Mouse (Mus musculus): ENCODE data around the gene Dlg2. TPM values are rescaled to one million over a fixed set of nuclear protein-coding genes. Genes with fewer than 3 reads are reported as not detected.

Gene Dlg2
- polyA plus RNA-seq, 1 experiment, result 4.1 TPM

DNA sequence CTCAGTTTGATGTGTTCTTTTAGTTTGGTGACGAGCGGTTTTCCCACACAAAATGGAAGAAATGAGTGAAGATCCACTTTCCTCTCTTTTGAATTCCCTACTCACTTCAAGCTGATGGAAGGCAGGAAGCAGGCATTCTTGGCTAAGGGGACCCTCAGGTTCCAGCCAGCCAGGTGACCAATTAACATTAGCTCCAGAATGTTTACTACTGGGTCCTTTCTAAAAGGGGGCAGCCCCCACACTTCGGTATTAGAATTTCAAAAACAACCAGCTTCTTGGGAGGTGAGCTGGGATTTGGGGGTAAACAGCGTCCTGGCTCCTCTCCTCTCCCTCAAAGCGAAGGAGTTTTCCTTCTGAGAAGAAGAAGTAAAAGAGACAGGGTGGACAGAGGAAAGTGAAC, 1703.6 kb downstream of the Dlg2 start:
- TF ChIP-seq GATA1 (IDR thresholded peaks at IDR 0.05; ENCODE audit: borderline replicate concordance, low read length) (no peak), FLI1 (IDR thresholded peaks at IDR 0.05; ENCODE audit: low read length) (no peak)
- Histone ChIP-seq H3K4me1 (peaks cover 22% of the 10 kb centered on the region), H3K36me3 (replicated peaks; ENCODE audit: low read length) (no peaks in the 10 kb centered on the region), H3K27me3 (replicated peaks) (peaks cover 27% of the 10 kb centered on the region), H3K9me3 (no peaks in the 10 kb centered on the region), H3K4me3 (replicated peaks) (no peak overlapping the region)

GRCm38 (mm10) chr7:92180591-92181587, 1704.4 kb downstream of the Dlg2 start:
- Histone ChIP-seq H3K27me3 (replicated peaks) (peaks cover 27% of the 10 kb centered on the region), H3K36me3 (replicated peaks; ENCODE audit: low read length) (no peaks in the 10 kb centered on the region), H3K4me1 (peaks cover 22% of the 10 kb centered on the region), H3K9me3 (no peaks in the 10 kb centered on the region), H3K4me3 (replicated peaks) (peak overlapping the region; percentile 90)
- TF ChIP-seq GATA1 (IDR thresholded peaks at IDR 0.05; ENCODE audit: borderline replicate concordance, low read length) (no peak), FLI1 (IDR thresholded peaks at IDR 0.05; ENCODE audit: low read length) (no peak)

DNA sequence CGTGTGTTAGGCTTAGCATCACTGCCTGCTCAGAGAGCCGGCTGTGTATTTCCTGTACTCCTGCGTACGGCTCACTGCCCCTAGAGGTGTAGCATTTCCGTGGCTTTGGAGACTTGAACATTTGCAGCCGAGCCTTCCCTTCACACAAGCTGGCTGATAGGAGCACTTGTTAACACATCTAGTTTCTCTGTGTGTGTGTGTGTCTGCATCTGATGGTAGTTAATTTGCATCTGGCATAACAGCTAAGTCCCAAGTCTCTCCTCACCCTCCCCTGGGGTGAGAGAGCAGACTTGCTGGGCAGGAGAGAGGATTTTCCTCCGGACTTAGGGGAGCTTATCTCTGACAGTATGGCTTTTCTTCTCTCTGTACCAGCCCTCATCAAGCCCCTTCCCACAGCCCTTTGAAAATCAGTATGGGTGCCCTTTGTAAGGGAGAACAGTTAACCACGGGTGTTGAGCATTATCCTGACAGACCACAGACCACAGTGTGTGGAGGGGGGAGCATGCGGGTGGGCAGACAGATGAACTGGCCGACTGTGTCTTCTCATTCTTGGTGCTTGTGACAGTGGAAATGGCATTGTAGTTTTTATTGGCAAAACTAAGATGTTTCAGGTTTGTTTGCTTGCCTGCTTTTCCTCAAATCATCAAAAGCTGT, 1705.6 kb downstream of the Dlg2 start:
- Histone ChIP-seq H3K36me3 (replicated peaks; ENCODE audit: low read length) (no peaks in the 10 kb centered on the region), H3K4me1 (peaks cover 22% of the 10 kb centered on the region), H3K9me3 (no peaks in the 10 kb centered on the region), H3K27me3 (replicated peaks) (peaks cover 27% of the 10 kb centered on the region), H3K4me3 (replicated peaks) (peak overlapping the region; percentile 24)
- TF ChIP-seq FLI1 (IDR thresholded peaks at IDR 0.05; ENCODE audit: low read length) (no peak), GATA1 (IDR thresholded peaks at IDR 0.05; ENCODE audit: borderline replicate concordance, low read length) (no peak)

DNA sequence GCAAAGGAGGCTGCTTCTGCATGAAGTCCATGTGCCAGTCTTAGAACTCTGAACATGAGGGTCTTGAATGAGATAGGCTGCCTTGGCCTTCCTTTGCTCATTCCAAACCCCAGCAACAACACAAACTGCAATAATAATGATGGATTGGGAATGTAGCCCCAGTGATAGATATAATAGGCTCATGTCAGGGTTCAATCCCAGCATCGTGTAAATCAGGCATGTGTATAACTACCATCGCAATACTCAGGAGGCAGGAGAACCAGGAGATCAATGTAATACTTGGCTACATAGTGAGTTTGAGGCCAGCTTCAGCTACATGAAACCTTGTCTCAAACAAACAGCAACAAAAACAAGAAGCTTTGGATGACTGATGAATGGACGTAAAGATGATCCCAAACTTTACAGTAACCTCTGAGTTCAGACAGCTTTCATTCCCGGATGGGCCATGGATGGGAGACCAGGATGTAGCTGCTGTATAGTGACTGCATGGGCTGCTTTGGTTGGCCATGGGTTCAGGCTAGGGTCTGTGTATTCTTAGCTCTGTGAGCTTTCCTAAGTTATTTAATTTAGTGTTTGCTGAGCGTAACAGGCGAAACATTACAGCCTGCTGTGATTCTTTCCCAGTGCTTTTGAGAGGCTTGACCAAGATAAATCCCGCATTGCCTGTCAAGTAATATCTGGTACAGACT, 1708.0 kb downstream of the Dlg2 start:
- no peak for TF ChIP-seq GATA1 (IDR thresholded peaks at IDR 0.05; ENCODE audit: borderline replicate concordance, low read length)
- TF ChIP-seq FLI1 (IDR thresholded peaks at IDR 0.05; ENCODE audit: low read length), result no peak

GRCm38 (mm10) chr7:92186341-92186740, 1709.9 kb downstream of the Dlg2 start:
- Histone ChIP-seq H3K9me3 (no peaks in the 10 kb centered on the region), H3K4me1 (peaks cover 11% of the 10 kb centered on the region), H3K27me3 (replicated peaks) (peaks cover 12% of the 10 kb centered on the region), H3K36me3 (replicated peaks; ENCODE audit: low read length) (no peaks in the 10 kb centered on the region), H3K4me3 (replicated peaks) (no peak overlapping the region)
- TF ChIP-seq FLI1 (IDR thresholded peaks at IDR 0.05; ENCODE audit: low read length), result no peak
- TF ChIP-seq GATA1 (IDR thresholded peaks at IDR 0.05; ENCODE audit: borderline replicate concordance, low read length), result no peak

More for the DNA sequence above, 1708.0 kb downstream of the Dlg2 start:
- H3K36me3 ChIP-seq (replicated peaks; ENCODE audit: low read length), result no peaks in the 10 kb centered on the region
- peaks cover 27% of the 10 kb centered on the region for H3K27me3 ChIP-seq (replicated peaks)
- no peaks in the 10 kb centered on the region for H3K9me3 ChIP-seq
- H3K4me1 ChIP-seq, result peaks cover 22% of the 10 kb centered on the region
- H3K4me3 ChIP-seq (replicated peaks), result no peak overlapping the region

DNA sequence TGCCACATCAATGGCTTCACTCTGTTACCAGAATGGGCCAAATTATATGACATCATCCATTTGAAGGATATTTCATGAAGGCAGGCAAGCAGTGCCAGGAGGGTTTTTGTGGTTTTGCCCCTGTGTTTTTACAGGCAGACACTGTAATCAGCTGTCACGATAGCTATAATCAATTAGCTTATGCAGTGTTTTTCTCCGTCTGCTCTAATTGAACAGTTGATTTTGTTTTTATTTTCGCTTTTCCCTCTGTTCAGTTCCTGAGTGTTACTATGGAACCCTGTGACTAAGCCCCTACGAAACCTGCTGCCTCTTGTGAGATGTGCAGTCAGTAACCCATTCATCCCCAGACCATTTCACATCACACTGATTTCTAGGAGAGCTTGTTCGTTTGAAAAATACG, 1712.7 kb downstream of the Dlg2 start:
- Histone ChIP-seq H3K4me3 (replicated peaks) (no peak overlapping the region), H3K27me3 (replicated peaks) (no peaks in the 10 kb centered on the region), H3K36me3 (replicated peaks; ENCODE audit: low read length) (no peaks in the 10 kb centered on the region), H3K9me3 (no peaks in the 10 kb centered on the region), H3K4me1 (no peaks in the 10 kb centered on the region)
- TF ChIP-seq FLI1 (IDR thresholded peaks at IDR 0.05; ENCODE audit: low read length), result no peak
- no peak for TF ChIP-seq GATA1 (IDR thresholded peaks at IDR 0.05; ENCODE audit: borderline replicate concordance, low read length)

DNA sequence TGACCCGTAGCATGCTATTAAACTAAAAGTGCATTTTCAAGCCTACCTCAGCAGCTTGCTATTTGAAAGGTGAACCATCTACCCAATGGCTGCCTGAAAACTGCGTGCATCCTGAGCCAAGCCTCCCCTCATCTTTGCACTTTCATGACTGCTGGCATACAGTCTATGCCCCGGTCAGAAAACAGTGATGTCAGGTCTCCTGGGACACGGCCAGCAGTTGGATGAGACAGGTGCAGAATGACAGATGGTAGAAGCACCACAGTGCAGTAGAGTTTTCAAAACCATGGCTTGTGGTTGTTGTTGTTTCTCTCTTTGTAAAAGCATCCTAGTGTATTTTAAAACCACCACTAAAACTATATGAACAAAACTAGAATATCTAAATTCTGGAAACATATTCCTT, 1719.5 kb downstream of the Dlg2 start:
- H3K36me3 ChIP-seq (replicated peaks; ENCODE audit: low read length), result no peaks in the 10 kb centered on the region
- no peak overlapping the region for H3K4me3 ChIP-seq (replicated peaks)
- no peaks in the 10 kb centered on the region for H3K9me3 ChIP-seq
- no peaks in the 10 kb centered on the region for H3K27me3 ChIP-seq (replicated peaks)
- no peak for TF ChIP-seq GATA1 (IDR thresholded peaks at IDR 0.05; ENCODE audit: borderline replicate concordance, low read length)
- TF ChIP-seq FLI1 (IDR thresholded peaks at IDR 0.05; ENCODE audit: low read length), result no peak
- no peaks in the 10 kb centered on the region for H3K4me1 ChIP-seq

GRCm38 (mm10) chr7:92197621-92198020, 1721.1 kb downstream of the Dlg2 start:
- Histone ChIP-seq H3K36me3 (replicated peaks; ENCODE audit: low read length) (no peaks in the 10 kb centered on the region), H3K9me3 (no peaks in the 10 kb centered on the region), H3K4me3 (replicated peaks) (no peak overlapping the region), H3K27me3 (replicated peaks) (no peaks in the 10 kb centered on the region), H3K4me1 (no peaks in the 10 kb centered on the region)
- no peak for TF ChIP-seq FLI1 (IDR thresholded peaks at IDR 0.05; ENCODE audit: low read length)
- TF ChIP-seq GATA1 (IDR thresholded peaks at IDR 0.05; ENCODE audit: borderline replicate concordance, low read length), result no peak

GRCm38 (mm10) chr7:92199131-92199530, 1722.7 kb downstream of the Dlg2 start:
- TF ChIP-seq GATA1 (IDR thresholded peaks at IDR 0.05; ENCODE audit: borderline replicate concordance, low read length), result no peak
- TF ChIP-seq FLI1 (IDR thresholded peaks at IDR 0.05; ENCODE audit: low read length), result no peak
- no peak overlapping the region for H3K4me3 ChIP-seq (replicated peaks)
- H3K4me1 ChIP-seq, result no peaks in the 10 kb centered on the region
- no peaks in the 10 kb centered on the region for H3K27me3 ChIP-seq (replicated peaks)
- no peaks in the 10 kb centered on the region for H3K36me3 ChIP-seq (replicated peaks; ENCODE audit: low read length)
- no peaks in the 10 kb centered on the region for H3K9me3 ChIP-seq
